Mouse (Mus musculus): Measurements from ENCODE around the gene Btg2. TPM values are rescaled to one million over a fixed set of nuclear protein-coding genes. Genes with fewer than 3 reads are reported as not detected.

The Btg2 gene
- total RNA-seq (2021), result 10 to 100 TPM; 38.7 to 39.1 TPM
- long read RNA-seq, experiment 1, transcript Btg2-201 (2 exons, 2,743 nt), result major isoform, 15 of 27 reads
- long read RNA-seq, experiment 1, partial matches to known transcripts, result 12 of 27 reads
- long read RNA-seq, experiment 1, other reads (novel, unspliced or antisense), result 0 of 27 reads
- long read RNA-seq, experiment 2, partial matches to known transcripts, result 0 of 1 reads
- long read RNA-seq, experiment 2, other reads (novel, unspliced or antisense), result 1 of 1 reads

DNA sequence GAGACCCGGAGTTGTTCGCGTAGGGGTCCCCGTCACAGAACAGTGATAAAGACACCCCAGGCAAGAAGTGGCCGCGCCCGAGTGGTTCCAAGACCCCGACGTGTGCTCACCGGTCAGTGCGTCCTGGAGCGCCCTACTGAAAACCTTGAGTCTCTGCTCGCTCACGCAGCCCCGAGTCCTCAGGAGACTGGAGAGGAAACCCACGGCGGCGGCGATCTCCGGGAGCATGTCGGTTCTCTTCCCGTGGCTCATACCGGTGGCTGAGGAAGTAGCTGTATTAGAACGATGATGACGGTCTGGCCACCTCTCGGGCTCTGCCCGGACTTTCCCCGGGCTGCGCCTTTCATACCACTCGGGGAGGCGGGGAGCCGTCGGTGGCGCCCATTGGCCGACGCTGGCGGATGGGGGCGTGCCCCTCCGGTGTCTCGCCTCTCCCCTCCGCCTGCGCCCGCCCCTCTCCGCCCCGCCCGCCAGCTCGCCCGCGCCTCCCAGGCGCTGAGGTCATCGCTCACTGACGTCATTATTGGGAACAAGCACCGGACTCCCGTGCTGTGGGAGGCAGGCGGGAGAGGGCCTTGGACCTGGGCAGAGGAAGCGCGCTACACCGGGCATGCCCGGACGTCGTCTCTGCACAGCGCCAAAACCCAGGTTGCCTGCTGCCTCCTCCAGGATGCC, at the start of gene Btg2:
Gene Btg2, minus strand, starts transcription at position 319 of the 675 bp plus-strand sequence.
- DNase-seq, result peak; percentile 99

GRCm38 (mm10) chr1:134122195-134122594, 43.3 kb upstream of the Btg2 start:
- DNase-seq, result peak in 1 of 2 experiments; percentile 27

GRCm38 (mm10) chr1:134120179-134120578, 41.3 kb upstream of the Btg2 start:
- DNase-seq, result peak; percentile 80 to 84

DNA sequence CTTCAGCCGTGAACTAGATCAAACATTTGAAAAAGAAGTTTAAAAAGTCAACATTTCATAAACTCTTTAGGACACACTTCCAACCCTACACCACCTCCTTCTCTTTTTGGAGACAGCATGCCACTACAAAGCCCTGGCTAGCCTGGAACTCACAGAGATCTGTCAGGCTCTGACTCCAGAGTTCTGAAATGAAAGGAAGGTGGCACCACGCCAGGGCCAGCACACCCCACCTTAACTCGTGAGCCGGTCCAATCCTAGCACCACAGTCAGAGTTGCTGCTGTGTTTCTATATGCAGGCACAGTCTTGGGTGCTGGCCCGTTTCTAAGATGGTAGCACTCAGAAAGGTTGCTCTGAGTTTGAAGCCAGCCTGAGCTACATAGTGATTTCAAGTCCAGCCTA, 38.2 kb upstream of the Btg2 start:
- no peak for DNase-seq

- no peak for DNase-seq
These were observed 36.5 kb upstream of the Btg2 start for GRCm38 (mm10) chr1:134115424-134115823.

GRCm38 (mm10) chr1:134114730-134115129, 35.8 kb upstream of the Btg2 start:
- DNase-seq, result no peak

- no peak for DNase-seq
These were observed 35.1 kb upstream of the Btg2 start for GRCm38 (mm10) chr1:134114018-134114417.

GRCm38 (mm10) chr1:134113560-134113959, 34.6 kb upstream of the Btg2 start:
- DNase-seq, result no peak

- DNase-seq, result peak in 1 of 2 experiments; percentile 36
These were observed 32.1 kb upstream of the Btg2 start, which contains the start of gene Chit1 for GRCm38 (mm10) chr1:134110979-134111378. TSS of gene Chit1 (plus strand) at chr1:134111242.

DNA sequence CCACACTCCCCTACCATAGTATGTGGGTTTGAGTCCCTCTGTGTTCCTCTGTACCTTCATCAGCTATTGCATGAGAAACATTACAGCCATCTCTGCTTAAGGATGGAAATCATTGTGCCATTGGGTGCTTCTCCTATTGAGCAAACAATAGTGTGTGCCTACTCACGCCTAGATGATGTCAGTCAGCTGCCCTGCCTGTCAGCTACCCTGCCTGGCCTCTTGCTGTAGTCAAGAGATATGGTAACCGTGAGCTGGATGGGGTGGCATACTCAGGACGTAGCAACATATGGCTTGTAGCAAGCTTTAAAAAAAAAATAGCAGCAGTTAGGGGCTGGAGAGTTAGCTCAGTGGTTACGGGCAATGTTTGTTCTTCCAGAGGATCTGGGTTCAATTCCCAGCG, 31.5 kb upstream of the Btg2 start:
- DNase-seq, result no peak

DNA sequence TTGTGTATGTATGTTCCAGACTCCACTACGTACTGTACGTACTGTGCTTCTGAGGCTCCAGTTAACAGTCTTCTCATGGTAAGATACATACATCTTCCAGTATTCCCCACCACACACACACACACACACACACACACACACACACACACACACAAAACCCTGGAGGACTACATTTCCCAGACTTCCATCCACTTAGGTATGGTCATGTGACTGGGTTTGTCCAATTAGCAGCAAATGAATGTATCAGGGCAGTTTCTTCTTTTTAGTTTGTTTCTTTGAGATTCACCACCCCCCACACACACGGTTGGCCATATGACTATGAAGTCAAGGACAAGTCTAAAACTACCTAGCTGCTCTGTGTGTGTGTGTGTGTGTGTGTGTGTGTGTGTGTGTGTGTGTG, 31.1 kb upstream of the Btg2 start:
- no peak for DNase-seq

- DNase-seq, result no peak
These were observed 28.9 kb upstream of the Btg2 start for GRCm38 (mm10) chr1:134107777-134108176.

DNA sequence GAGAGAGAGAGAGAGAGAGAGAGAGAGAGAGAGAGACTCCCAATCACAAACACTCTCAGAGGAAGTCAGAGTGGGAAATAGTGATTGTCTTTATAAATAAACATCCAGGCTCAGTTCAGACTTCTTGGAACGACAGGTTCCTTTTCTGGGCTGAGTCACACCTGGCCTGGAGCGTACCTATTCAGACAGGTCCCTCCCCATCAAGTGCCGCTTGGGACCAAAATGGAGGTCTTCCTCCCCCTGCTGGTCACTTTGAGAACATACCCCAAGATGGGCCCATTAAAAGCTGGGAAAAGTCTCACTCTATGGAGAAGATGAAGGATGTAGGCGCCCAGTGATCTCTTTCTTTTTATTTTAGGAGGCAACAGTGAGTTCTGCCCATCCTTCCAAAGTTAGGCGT, 27.8 kb upstream of the Btg2 start:
- peak; percentile 63 to 71 for DNase-seq

GRCm38 (mm10) chr1:134105764-134106430, 27.0 kb upstream of the Btg2 start:
- no peak for DNase-seq

DNA sequence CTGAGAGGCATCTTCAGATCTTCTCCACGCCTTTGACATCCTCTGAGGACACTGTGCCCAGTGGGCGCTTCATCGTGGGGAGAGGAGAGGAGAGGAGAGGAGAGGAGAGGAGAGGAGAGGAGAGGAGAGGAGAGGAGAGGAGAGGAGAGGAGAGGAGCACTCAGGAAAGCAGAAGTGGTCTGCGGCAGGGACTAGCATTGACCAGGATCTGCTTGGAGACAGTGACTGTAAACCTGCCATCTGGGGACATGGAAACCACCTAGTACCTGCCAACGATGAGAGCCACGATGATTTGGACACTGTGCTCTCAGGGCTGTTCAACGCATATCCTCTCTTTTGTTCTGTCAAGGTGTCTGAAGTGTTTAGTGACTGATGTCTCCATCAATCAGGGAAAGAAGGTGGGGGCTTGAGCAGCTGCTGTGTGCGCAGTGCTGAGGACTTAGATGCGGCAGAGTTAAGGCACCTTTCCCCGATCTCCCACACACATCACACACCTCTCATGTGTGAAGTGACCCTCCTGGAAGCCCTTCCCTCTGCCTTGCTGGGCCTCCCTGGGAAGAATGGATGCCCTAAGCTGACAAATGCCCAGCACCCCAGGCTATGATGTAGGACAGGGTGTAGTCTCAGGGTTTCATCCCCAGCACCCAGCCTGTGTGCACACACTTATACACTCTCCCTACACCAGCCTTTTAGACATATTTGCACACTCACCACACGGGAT, 26.3 kb upstream of the Btg2 start:
- no peak for DNase-seq

DNA sequence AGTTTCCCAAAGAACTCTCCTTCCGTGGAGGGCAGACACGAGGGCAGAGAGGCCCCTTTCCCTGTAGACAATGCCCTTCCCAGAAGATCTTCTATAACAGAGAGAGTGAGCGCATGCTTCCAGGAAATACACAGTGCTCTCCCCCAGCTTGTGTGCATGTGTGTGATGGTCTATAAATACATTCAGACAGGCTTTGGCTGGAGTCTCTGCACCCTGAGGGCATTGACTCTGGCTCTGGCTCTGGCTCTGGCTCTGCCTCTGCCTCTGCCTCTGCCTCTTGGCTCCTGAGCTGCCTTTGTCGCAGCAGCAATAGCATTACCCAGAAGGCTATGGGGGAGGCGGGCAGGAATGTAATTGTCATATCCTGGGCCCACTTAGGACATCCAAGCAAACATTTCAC, 24.9 kb upstream of the Btg2 start:
- DNase-seq, result no peak

DNA sequence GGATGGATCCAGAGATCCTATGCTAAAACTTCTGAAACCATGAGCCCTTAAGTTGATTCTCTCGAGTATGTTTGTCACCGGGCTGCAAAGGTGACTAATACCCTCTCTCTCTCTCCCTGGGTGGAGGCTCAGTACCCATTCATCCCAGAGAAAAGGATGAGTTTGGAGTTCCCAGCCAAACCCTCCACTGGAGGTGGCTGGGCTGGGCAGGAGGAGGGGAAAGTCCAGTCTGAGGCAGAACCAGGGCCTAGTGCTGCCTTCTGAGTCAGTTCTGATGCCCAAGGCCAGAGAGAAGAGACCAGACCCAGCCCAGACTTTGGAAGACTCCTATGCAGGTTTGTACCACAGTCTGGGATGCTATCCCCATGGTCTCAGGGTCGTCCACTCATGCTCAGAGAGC, 22.7 kb upstream of the Btg2 start:
- DNase-seq, result peak in 1 of 2 experiments; percentile 22

GRCm38 (mm10) chr1:134100928-134101327, 22.0 kb upstream of the Btg2 start:
- DNase-seq, result no peak

DNA sequence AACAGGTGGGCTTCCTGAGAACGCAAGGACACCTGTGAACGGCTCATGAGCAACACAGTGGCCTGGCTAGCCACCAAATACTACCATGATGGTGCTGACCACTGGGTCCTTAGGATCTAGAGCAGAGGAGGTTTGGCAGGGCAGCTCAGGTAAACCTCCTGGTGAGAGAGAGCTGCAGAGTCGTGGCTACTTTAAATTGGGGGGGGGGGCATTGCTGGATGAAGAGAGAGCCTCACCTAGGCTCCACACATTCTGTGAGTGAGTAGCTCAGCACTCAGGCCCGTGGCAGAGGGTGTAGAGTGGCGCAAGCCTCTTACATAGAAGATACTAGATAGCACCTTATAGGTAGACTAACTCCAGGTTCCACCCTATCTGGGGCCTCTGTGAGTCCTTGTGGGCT, 21.5 kb upstream of the Btg2 start:
- DNase-seq, result no peak

DNA sequence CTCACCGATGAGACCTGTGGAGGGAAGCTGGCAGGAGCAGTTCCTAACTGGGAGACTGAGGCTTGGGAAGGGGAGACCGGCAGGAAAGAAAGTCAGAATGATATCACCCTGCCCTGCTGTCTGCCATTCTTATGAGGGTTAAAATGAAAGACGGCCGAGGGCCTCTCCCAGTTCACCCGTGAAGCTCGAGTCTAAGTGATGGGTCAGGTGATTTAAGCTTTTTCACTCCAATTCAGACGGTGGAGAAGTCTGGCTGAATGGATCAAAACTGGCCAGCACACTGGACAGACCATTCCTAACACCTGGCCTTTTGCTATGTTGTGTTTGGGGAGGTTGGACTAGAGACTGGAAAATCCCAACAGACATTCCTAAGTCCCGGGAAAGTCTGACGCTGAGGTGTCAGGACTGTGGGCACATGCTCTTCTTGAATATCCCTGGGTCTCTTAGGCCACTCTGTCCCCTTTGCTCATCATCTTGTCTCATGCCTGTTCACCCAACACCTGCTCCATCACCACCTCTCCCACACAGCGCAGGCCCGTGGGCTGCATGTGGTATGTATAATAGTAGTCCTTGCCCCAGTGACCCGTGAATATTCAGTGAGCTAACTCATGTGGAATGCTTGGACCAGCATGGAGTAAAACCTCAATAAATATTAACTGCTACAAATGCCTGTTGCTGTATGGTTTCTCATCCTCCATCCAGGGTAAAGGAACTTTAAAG, 20.8 kb upstream of the Btg2 start:
- DNase-seq, result no peak

DNA sequence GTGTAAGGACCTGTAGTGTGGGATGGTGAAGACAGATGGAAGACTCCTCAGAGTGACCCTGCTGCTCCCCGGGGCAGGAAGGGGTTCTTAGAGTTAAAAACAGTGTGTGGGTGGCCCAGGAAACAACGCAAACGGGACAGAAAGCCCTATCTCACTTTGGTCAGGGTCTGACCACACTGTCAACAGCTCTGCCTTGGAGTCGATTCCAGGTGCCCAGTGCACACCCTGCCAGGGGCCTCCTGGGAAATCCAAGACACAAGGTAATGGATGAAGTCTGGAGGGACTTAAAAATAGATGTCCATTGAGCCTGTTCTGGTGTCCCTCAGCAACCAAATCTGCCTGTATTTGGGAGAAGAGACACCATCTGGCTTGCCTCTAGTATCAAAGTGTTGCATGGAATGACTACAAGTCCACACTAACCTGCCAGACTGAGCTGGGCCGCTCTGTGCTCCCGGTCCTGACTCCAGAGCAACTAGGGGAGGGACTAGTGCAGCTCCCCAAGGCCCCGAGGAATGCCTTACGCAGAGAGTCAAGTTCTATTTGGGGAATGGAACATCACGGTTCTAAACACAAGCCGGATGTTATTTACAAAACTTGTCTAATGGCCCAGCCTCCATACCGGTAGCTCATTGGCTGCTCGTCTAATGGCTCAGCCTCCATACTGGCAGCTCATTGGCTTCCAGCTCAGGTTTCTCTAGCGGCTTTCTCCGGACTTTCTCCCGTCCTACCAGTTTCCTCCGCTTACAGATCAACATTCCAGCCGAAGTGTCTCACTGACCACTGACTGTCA, 20.0 kb upstream of the Btg2 start:
- peak; percentile 86 to 87 for DNase-seq

All from adrenal gland, postnatal 36 days (tissue).